13 mouse cellular contexts compared by ENCODE assay signal in genomic region chr12:70598211-70598701, GRCm38 (mm10).
A peak's percentile ranks its signal among the peaks of the same experiment; 100 is the strongest.
DNase-seq lines count a peak whose midpoint lies in the region; ATAC-seq and TF ChIP-seq lines count a peak whose summit lies in the region.
"Had no signal": no experiment of that assay in that cellular context is flagged by ENCODE, and none has a peak within 500 bp of the region (broad histone marks: within the 10 kb centered on the region; RNA-seq: fewer than 3 reads in every experiment).

No protein-coding gene starts in this region.

- no peak for DNase-seq in limb, embryonic 14.5 days (ENCODE audit: low spot score)
- no peak for DNase-seq in limb, embryonic 10.5 days (ENCODE audit: low spot score)
- DNase-seq in gastrocnemius, adult 18-20 months (ENCODE audit: low spot score), result peak; percentile 93
- peak; percentile 69 to 73 for DNase-seq in heart, postnatal 14 days
- DNase-seq in skeletal muscle tissue, adult 2 months (ENCODE audit: low read depth, low spot score), result peak; percentile 97
- DNase-seq in right cerebral cortex, postnatal 4 days, result no peak
- DNase-seq in midbrain, embryonic 10.5 days (ENCODE audit: low spot score), result no peak
- DNase-seq in cerebellum, adult 11 months, result no peak
- DNase-seq: kidney, adult 9 months; layer of hippocampus, adult 9-11 months; thymus, postnatal 25 days had no signal

- no peak overlapping the region for H3K4me3 ChIP-seq in limb, embryonic 14.5 days (replicated peaks; ENCODE audit: low read length)
- no peak overlapping the region for H3K4me3 ChIP-seq in limb, embryonic 10.5 days
- no peak overlapping the region for H3K4me3 ChIP-seq in midbrain, embryonic 10.5 days
- H3K4me3 ChIP-seq: limb, embryonic 12.5 days had no signal

- intact Hi-C loops in heart, postnatal 14 days (cut with DNase I), result no loop called here

- 0 out of 2 replicates have a peak, but pooled peaks cover 4% of the 10 kb centered on the region for H3K9me3 ChIP-seq in limb, embryonic 14.5 days (ENCODE audit: control insufficient read depth, low read length)
- H3K9me3 ChIP-seq in limb, embryonic 10.5 days (replicated peaks), result no peaks in the 10 kb centered on the region
- peaks cover 5% of the 10 kb centered on the region for H3K9me3 ChIP-seq in midbrain, embryonic 10.5 days (replicated peaks)

- peaks cover 6% of the 10 kb centered on the region; the same call in 1 of the 2 replicates for H3K4me1 ChIP-seq in limb, embryonic 14.5 days (ENCODE audit: control insufficient read depth, insufficient read depth, low read length)
- no peaks in the 10 kb centered on the region for H3K4me1 ChIP-seq in limb, embryonic 10.5 days
- H3K4me1 ChIP-seq in midbrain, embryonic 10.5 days, result no peaks in the 10 kb centered on the region
- H3K4me1 ChIP-seq: limb, embryonic 12.5 days had no signal

- H3K9ac ChIP-seq in limb, embryonic 14.5 days (ENCODE audit: low read depth, low read length, severe bottlenecking), result no peak overlapping the region
- H3K9ac ChIP-seq: hindbrain, embryonic 14.5 days; limb, embryonic 12.5 days had no signal

- no peaks in the 10 kb centered on the region for H3K36me3 ChIP-seq in limb, embryonic 14.5 days (ENCODE audit: control insufficient read depth, insufficient read depth, low read length)
- H3K36me3 ChIP-seq in limb, embryonic 10.5 days, result no peaks in the 10 kb centered on the region
- H3K36me3 ChIP-seq in midbrain, embryonic 10.5 days, result no peaks in the 10 kb centered on the region
- H3K36me3 ChIP-seq: limb, embryonic 12.5 days had no signal

- ATAC-seq in limb, embryonic 14.5 days (ENCODE audit: low FRiP score, low read depth), result no peak

- no peaks in the 10 kb centered on the region for H3K27me3 ChIP-seq in limb, embryonic 14.5 days (ENCODE audit: control insufficient read depth, insufficient read depth, low read length)
- no peaks in the 10 kb centered on the region for H3K27me3 ChIP-seq in limb, embryonic 10.5 days (ENCODE audit: low read depth, poor library complexity, severe bottlenecking)
- H3K27me3 ChIP-seq in midbrain, embryonic 10.5 days (ENCODE audit: low read depth, poor library complexity, severe bottlenecking), result no peaks in the 10 kb centered on the region
- H3K27me3 ChIP-seq: limb, embryonic 12.5 days had no signal

- WGBS in limb, embryonic 14.5 days, result 79% methylated on average over 15 of the region's 15 CpGs
- 92% methylated on average over 15 of the region's 15 CpGs for WGBS in limb, embryonic 10.5 days
- 87% methylated on average over 15 of the region's 15 CpGs for WGBS in midbrain, embryonic 10.5 days

- no peak overlapping the region for H3K4me2 ChIP-seq in limb, embryonic 14.5 days (replicated peaks; ENCODE audit: low read depth, low read length, severe bottlenecking)
- H3K4me2 ChIP-seq: hindbrain, embryonic 14.5 days; limb, embryonic 12.5 days had no signal

- TF ChIP-seq POLR2A in limb, embryonic 14.5 days (IDR thresholded peaks at IDR 0.05; ENCODE audit: borderline replicate concordance, extremely low read depth, insufficient read depth, insufficient read length), result no peak

- H3K27ac ChIP-seq in limb, embryonic 14.5 days (replicated peaks; ENCODE audit: low read depth, low read length), result peak overlapping the region; percentile 33; the same call in 1 of the 2 replicates
- no peak overlapping the region for H3K27ac ChIP-seq in limb, embryonic 10.5 days
- H3K27ac ChIP-seq in midbrain, embryonic 10.5 days (replicated peaks), result no peak overlapping the region
- H3K27ac ChIP-seq: hindbrain, embryonic 14.5 days; limb, embryonic 12.5 days had no signal

Comparison
In these comparisons a context has a peak if more than half of its experiments do, and no peak if none do; other contexts are left out.
1. DNase-seq: peak in gastrocnemius, adult 18-20 months (single experiment), heart, postnatal 14 days (2 of 2) and skeletal muscle tissue, adult 2 months (single experiment); none in limb, embryonic 14.5 days (single experiment), limb, embryonic 10.5 days (single experiment), right cerebral cortex, postnatal 4 days (single experiment), midbrain, embryonic 10.5 days (single experiment) and cerebellum, adult 11 months (single experiment).